Mouse (Mus musculus) megakaryocyte, embryonic 14.5 days (primary cell): ENCODE data around the gene Sult6b1. TPM values are rescaled to one million over a fixed set of nuclear protein-coding genes. Genes with fewer than 3 reads are reported as not detected.
A peak's percentile ranks its signal among the peaks of the same experiment; 100 is the strongest.

Experiments used
- H3K27me3 ChIP-seq: replicated peaks from 2 replicates; pipeline ENCODE3; 2012; ENCODE audit warnings: inconsistent platforms
- H3K36me3 ChIP-seq: replicated peaks from 2 replicates; pipeline ENCODE3; 2012; ENCODE audit warnings: low read length, inconsistent platforms, mixed read lengths
- H3K4me1 ChIP-seq: 2 replicates; pipeline ENCODE4 v1.6.1; 2012; ENCODE audit warnings: inconsistent platforms
- H3K4me3 ChIP-seq: replicated peaks from 2 replicates; pipeline ENCODE3; 2012; ENCODE audit warnings: moderate library complexity, mild to moderate bottlenecking, inconsistent platforms
- H3K9me3 ChIP-seq: 2 replicates; pipeline ENCODE4 v1.6.1; 2012; ENCODE audit warnings: inconsistent platforms
- FLI1 ChIP-seq: IDR thresholded peaks from 2 replicates; pipeline ENCODE4 v1.6.1; 2012; ENCODE audit warnings: low read length, inconsistent platforms, mixed read lengths
- GATA1 ChIP-seq: IDR thresholded peaks from 3 replicates; pipeline ENCODE4 v1.6.1; 2012; ENCODE audit warnings: mixed read lengths, low read length, inconsistent platforms, borderline replicate concordance
- polyA plus RNA-seq: library from polyadenylated mRNA; stranded (reverse); fragments of >175 nt; gene quantifications from 2 replicates; pipeline ENCODE4 v1.2.3, GENCODE M21; 2012; ENCODE audit warnings: low replicate concordance; ENCODE audit not compliant: insufficient read depth

Gene Sult6b1
- polyA plus RNA-seq, 1 experiment = not detected

- Histone ChIP-seq H3K36me3 (peaks cover 42% of the 10 kb centered on the region), H3K4me1 (peaks cover 21% of the 10 kb centered on the region), H3K27me3 (no peaks in the 10 kb centered on the region), H3K4me3 (peak overlapping the region; percentile 98), H3K9me3 (no peaks in the 10 kb centered on the region)
- TF ChIP-seq GATA1 = no peak
Observed at GRCm38 (mm10) chr17:78916899-78917298, 10.1 kb upstream of the Sult6b1 start.

GRCm38 (mm10) chr17:78916369-78916813 is 9.6 kb upstream of the Sult6b1 start, which contains the start of gene Cebpzos:
Cebpzos (plus strand) TSS chr17:78916500.
- no peak for TF ChIP-seq FLI1
- TF ChIP-seq GATA1 = no peak
- peaks cover 37% of the 10 kb centered on the region for H3K36me3 ChIP-seq
- H3K27me3 ChIP-seq = no peaks in the 10 kb centered on the region
- no peaks in the 10 kb centered on the region for H3K9me3 ChIP-seq
- peak within 1 kb of the TSS; percentile 98 for H3K4me3 ChIP-seq
- H3K4me1 ChIP-seq = peaks cover 21% of the 10 kb centered on the region

DNA sequence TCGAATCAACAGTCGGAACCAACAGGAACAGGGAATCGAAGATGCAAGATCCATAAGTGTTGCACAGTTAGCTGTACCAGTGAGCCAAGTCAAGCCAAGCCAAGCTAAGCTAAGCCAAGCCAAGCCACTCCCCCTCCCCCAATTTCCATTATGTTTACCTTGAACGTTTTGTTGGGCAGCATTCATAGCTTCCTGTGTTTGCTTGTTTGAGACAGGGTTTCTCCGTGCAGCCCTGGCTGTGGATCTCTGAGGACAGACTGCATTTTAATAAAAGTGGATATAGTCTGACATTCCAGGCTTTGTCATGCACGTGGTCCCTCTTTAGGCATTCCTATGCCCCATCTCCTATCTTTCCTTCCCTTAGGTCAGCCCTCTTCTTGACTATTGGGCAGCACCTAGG is 9.0 kb upstream of the Sult6b1 start:
- peak overlapping the region; percentile 98 for H3K4me3 ChIP-seq
- no peaks in the 10 kb centered on the region for H3K27me3 ChIP-seq
- peaks cover 21% of the 10 kb centered on the region for H3K4me1 ChIP-seq
- peaks cover 31% of the 10 kb centered on the region for H3K36me3 ChIP-seq
- no peaks in the 10 kb centered on the region for H3K9me3 ChIP-seq
- TF ChIP-seq FLI1 (no peak), GATA1 (no peak)

DNA sequence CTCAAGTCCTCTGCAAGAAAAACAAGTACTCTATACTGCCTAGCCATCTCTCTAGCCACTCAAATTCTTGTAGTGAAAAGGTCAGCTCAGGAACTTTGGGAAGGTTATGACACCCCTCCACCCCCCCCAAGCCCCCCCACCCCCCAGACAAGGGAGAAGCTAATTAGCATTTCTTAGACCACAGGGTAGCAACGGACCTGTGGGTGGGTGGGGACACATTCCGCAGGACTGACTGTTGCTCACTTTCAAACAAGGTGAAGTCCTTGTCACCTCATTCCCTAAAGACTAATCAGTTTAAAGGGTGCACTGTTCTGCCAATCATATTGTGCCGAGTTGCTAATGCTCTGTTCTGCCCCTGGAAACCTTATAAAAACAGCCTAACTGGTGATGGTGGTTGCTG is 7.1 kb upstream of the Sult6b1 start:
- TF ChIP-seq GATA1 = no peak
- no peak for TF ChIP-seq FLI1
- Histone ChIP-seq H3K9me3 (no peaks in the 10 kb centered on the region), H3K4me3 (no peak overlapping the region), H3K36me3 (peaks cover 13% of the 10 kb centered on the region), H3K4me1 (peaks cover 21% of the 10 kb centered on the region), H3K27me3 (peaks cover 3% of the 10 kb centered on the region)

DNA sequence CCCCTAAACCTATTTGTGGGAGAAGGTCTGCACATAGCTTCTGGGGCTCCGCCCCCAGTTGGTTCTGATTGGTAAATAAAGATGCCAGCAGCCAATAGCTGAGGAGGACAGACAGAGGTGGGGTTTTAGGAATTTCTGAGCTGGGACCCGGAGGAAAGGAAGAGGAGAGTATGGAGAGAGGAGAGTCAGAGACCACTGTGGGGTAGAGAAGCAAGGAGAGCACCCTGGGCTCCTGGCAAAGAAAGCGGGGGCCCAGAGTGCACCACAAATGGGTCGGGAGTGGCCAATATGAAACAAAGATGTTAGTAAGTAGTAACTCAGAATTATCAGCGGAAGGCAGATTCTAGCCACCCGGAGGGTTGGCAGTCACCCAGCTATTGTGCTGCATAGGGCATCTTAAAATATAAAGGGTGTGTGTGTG is 6.1 kb upstream of the Sult6b1 start:
- H3K4me1 ChIP-seq = peaks cover 20% of the 10 kb centered on the region
- no peak overlapping the region for H3K4me3 ChIP-seq
- peaks cover 3% of the 10 kb centered on the region for H3K27me3 ChIP-seq
- H3K36me3 ChIP-seq = peaks cover 4% of the 10 kb centered on the region
- no peaks in the 10 kb centered on the region for H3K9me3 ChIP-seq
- no peak for TF ChIP-seq FLI1
- TF ChIP-seq GATA1 = no peak

- no peak for TF ChIP-seq FLI1
- TF ChIP-seq GATA1 = no peak
- peaks cover 11% of the 10 kb centered on the region for H3K27me3 ChIP-seq
Observed at GRCm38 (mm10) chr17:78909374-78909773, 2.6 kb upstream of the Sult6b1 start.

GRCm38 (mm10) chr17:78903158-78903557 is 3.6 kb downstream of the Sult6b1 start:
- peaks cover 7% of the 10 kb centered on the region for H3K4me1 ChIP-seq
- no peaks in the 10 kb centered on the region for H3K9me3 ChIP-seq
- H3K27me3 ChIP-seq = peaks cover 8% of the 10 kb centered on the region
- H3K4me3 ChIP-seq = peak overlapping the region; percentile 33
- H3K36me3 ChIP-seq = no peaks in the 10 kb centered on the region
- no peak for TF ChIP-seq GATA1
- TF ChIP-seq FLI1 = no peak

More at GRCm38 (mm10) chr17:78909374-78909773, 2.6 kb upstream of the Sult6b1 start:
- H3K9me3 ChIP-seq = no peaks in the 10 kb centered on the region
- no peaks in the 10 kb centered on the region for H3K36me3 ChIP-seq
- no peak overlapping the region for H3K4me3 ChIP-seq
- H3K4me1 ChIP-seq = no peaks in the 10 kb centered on the region

GRCm38 (mm10) chr17:78895394-78895793 is 11.4 kb downstream of the Sult6b1 start:
- Histone ChIP-seq H3K4me1 (peaks cover 21% of the 10 kb centered on the region), H3K9me3 (no peaks in the 10 kb centered on the region), H3K27me3 (peaks cover 14% of the 10 kb centered on the region), H3K4me3 (peak overlapping the region; percentile 72), H3K36me3 (no peaks in the 10 kb centered on the region)
- TF ChIP-seq FLI1 (no peak), GATA1 (no peak)

DNA sequence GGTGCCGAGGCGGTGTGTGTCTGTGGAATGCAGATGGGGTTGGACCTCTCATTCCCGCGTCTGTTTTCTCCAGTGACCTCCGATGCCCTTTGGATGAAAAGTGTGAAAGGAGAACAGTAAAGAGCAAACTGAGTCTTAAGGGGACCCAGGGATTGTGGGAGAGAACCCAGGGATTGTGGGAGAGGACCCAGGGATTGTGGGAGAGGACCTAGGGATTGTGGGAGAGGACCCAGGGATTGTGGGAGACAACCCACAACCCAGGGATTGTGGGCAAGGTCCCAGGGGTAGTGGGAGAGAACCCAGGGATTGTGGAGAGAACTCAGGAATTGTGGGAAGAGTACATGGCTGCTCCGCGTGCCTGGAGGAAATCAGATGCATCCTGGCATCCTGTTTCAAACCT is 11.8 kb downstream of the Sult6b1 start:
- Histone ChIP-seq H3K4me3 (no peak overlapping the region), H3K9me3 (no peaks in the 10 kb centered on the region), H3K27me3 (peaks cover 14% of the 10 kb centered on the region), H3K36me3 (no peaks in the 10 kb centered on the region), H3K4me1 (peaks cover 21% of the 10 kb centered on the region)
- TF ChIP-seq FLI1 = no peak
- no peak for TF ChIP-seq GATA1

- H3K4me3 ChIP-seq = no peak overlapping the region
- H3K9me3 ChIP-seq = no peaks in the 10 kb centered on the region
- peaks cover 7% of the 10 kb centered on the region for H3K27me3 ChIP-seq
- TF ChIP-seq GATA1 (no peak), FLI1 (no peak)
- peaks cover 11% of the 10 kb centered on the region for H3K4me1 ChIP-seq
- no peaks in the 10 kb centered on the region for H3K36me3 ChIP-seq
Observed at GRCm38 (mm10) chr17:78891020-78891419, 15.8 kb downstream of the Sult6b1 start.

DNA sequence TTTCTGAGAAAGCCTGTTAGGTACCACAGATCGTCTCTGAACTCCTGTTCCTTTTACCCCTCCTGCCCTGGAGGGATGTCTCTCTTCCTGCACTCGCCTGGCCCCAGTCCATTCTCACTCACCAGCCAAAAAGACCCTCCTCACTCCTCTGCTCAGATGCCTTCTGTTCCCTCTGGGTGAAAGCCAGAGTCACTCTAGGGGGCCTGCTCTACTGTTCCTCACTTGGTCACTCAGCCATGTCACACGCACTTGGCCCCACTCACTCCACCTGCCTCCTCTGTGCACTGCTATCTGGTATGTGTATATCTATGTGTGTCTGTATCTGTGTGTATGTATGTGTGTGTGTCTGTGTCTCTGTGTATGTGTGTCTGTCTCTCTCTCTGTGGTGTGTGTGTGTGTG is 17.6 kb downstream of the Sult6b1 start:
- H3K36me3 ChIP-seq = peaks cover 8% of the 10 kb centered on the region
- no peak for TF ChIP-seq FLI1
- TF ChIP-seq GATA1 = no peak
- H3K4me3 ChIP-seq = no peak overlapping the region
- peaks cover 10% of the 10 kb centered on the region for H3K9me3 ChIP-seq
- no peaks in the 10 kb centered on the region for H3K4me1 ChIP-seq
- H3K27me3 ChIP-seq = peaks cover 5% of the 10 kb centered on the region
